Mouse (Mus musculus): ENCODE data around the gene Gmpr2.

Gmpr2 gene

GRCm38 (mm10) chr14:55727889-55728685 lies 56.3 kb downstream of the Gmpr2 start:
- DNase-seq: no peak

All from layer of hippocampus, adult 9-11 months (tissue).